Mouse (Mus musculus): Measurements from ENCODE around the gene Emilin2. TPM values are rescaled to one million over a fixed set of nuclear protein-coding genes. Genes with fewer than 3 reads are reported as not detected.

Emilin2 gene
- total RNA-seq, 2 experiments from 2014 or later, result 1.9 to 2.3 TPM

GRCm38 (mm10) chr17:71273901-71274300 is 37.9 kb downstream of the Emilin2 start:
- no peak for DNase-seq (ENCODE audit: low spot score in 2 of 2)
- TF ChIP-seq CTCF (conservative IDR thresholded peaks at IDR 0.05), result no peak
- Histone ChIP-seq H3K27ac (no peak overlapping the region), H3K4me3 (no peak overlapping the region)

DNA sequence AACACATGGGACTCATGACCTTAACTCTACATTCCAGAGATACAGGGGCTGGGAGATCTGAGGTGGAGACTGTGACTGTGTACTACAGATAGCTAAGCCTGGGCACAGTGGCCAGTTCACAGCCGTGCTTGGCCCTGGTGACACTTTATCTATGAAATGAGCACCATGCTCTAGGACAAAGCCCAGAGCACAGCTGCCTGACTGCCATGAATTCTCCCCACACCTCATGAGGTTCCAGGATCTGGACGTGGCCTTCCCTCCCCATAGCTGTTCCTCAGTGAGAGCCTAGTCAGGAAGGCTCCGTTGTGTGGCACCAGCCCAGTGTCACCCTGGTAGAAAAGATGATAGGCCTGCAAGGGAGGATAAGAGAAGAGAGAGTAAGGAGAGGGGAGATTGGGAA is 43.2 kb downstream of the Emilin2 start:
- Histone ChIP-seq H3K4me3 (no peak overlapping the region), H3K27ac (no peak overlapping the region)
- TF ChIP-seq CTCF (conservative IDR thresholded peaks at IDR 0.05), result no peak
- DNase-seq (ENCODE audit: low spot score in 2 of 2), result no peak

- H3K4me3 ChIP-seq, result no peak overlapping the region
- TF ChIP-seq CTCF (conservative IDR thresholded peaks at IDR 0.05), result no peak
- no peak for DNase-seq (ENCODE audit: low spot score in 2 of 2)
- no peak overlapping the region for H3K27ac ChIP-seq
Measured at GRCm38 (mm10) chr17:71268152-71268551, 43.6 kb downstream of the Emilin2 start.

DNA sequence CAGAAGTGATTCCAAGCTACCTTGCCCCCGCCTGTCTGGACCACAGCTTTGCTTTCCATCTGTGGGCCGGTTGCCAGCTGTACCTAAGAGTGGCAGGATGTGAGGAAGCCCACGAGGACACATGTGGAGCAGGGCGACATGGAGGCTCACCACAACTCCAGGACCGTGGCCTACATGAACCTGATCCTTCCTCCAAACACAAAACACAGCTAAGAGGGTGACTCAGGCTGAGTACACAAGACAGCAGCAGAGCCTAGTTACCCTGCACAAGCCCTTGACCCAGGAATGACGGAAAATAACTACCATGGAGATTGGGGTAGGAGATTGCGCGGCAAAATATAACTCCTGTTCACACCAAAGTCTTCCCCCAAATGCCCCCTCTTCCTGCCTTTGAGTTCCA is 44.4 kb downstream of the Emilin2 start:
- no peak for DNase-seq (ENCODE audit: low spot score in 2 of 2)

DNA sequence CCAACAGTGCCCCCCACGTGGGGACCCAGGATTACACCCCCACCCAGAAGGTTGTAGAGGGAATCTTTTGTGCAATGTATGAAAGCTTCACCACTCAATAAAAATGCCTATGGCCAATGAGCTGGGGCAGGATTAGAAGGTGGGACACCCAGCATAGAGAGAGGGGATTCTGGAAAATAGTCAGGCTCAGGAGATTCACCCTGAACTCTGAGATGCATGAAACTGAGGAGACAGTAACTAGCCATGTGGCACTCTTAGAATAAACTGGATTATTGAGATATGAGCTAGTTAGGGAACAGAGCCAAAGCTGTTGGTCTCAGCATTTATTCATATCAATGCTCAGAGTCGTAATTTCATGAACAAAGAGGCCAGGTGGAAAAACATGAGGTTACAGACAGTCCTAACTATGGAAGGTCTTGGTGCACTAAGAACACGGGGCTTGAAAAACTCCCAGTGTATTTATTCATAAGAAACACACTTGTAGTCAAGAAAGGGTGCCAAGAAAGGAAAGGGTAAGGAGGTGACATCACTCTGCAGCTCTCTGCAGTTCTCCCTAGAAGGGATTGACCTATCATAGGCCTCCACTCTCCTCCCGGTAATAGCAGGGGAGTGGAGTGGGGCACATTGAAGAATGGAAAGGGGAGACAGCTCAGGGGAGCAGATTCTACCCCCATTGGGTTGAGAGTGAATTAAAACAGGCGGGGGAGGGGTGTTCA is 46.3 kb downstream of the Emilin2 start:
- TF ChIP-seq CTCF (conservative IDR thresholded peaks at IDR 0.05), result no peak
- Histone ChIP-seq H3K27ac (no peak overlapping the region), H3K4me3 (no peak overlapping the region)
- DNase-seq (ENCODE audit: low spot score in 2 of 2), result no peak

More for the DNA sequence above, 44.4 kb downstream of the Emilin2 start:
- Histone ChIP-seq H3K27ac (no peak overlapping the region), H3K4me3 (no peak overlapping the region)
- TF ChIP-seq CTCF (conservative IDR thresholded peaks at IDR 0.05), result no peak

- TF ChIP-seq CTCF (conservative IDR thresholded peaks at IDR 0.05), result no peak
- H3K4me3 ChIP-seq, result no peak overlapping the region
- H3K27ac ChIP-seq, result no peak overlapping the region
- no peak for DNase-seq (ENCODE audit: low spot score in 2 of 2)
Measured at GRCm38 (mm10) chr17:71264739-71265138, 47.0 kb downstream of the Emilin2 start.

- H3K27ac ChIP-seq, result no peak overlapping the region
- no peak for DNase-seq (ENCODE audit: low spot score in 2 of 2)
- H3K4me3 ChIP-seq, result no peak overlapping the region
- TF ChIP-seq CTCF (conservative IDR thresholded peaks at IDR 0.05), result no peak
Measured at GRCm38 (mm10) chr17:71263136-71263535, 48.6 kb downstream of the Emilin2 start.

- DNase-seq (ENCODE audit: low spot score in 2 of 2), result no peak
- no peak overlapping the region for H3K27ac ChIP-seq
- no peak for TF ChIP-seq CTCF (conservative IDR thresholded peaks at IDR 0.05)
- H3K4me3 ChIP-seq, result no peak overlapping the region
Measured at GRCm38 (mm10) chr17:71260658-71261057, 51.1 kb downstream of the Emilin2 start.

DNA sequence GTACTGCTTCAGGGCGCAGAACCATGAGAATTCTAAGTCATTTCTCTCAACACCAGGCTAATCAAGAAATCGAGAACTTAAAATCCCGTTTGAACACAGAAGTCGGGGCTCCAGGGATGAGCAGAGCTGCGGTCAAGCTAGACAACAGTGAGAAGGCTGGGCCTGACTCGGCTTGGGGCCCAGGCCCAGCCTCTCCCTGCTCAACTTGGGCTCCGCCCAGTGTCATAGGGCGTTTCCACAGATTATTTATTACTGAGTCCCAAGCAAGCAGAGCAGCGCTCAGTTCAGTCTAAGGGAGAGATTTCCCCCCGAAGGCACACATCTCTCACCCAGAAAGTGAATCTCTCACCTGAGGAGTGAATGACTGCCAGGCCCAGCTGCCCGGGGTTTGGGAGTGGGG is 52.1 kb downstream of the Emilin2 start:
- H3K4me3 ChIP-seq, result no peak overlapping the region
- DNase-seq (ENCODE audit: low spot score in 2 of 2), result no peak
- no peak for TF ChIP-seq CTCF (conservative IDR thresholded peaks at IDR 0.05)

GRCm38 (mm10) chr17:71256806-71257536 is 54.8 kb downstream of the Emilin2 start:
- DNase-seq (ENCODE audit: low spot score in 2 of 2), result no peak

More for the DNA sequence above, 52.1 kb downstream of the Emilin2 start:
- no peak overlapping the region for H3K27ac ChIP-seq

DNA sequence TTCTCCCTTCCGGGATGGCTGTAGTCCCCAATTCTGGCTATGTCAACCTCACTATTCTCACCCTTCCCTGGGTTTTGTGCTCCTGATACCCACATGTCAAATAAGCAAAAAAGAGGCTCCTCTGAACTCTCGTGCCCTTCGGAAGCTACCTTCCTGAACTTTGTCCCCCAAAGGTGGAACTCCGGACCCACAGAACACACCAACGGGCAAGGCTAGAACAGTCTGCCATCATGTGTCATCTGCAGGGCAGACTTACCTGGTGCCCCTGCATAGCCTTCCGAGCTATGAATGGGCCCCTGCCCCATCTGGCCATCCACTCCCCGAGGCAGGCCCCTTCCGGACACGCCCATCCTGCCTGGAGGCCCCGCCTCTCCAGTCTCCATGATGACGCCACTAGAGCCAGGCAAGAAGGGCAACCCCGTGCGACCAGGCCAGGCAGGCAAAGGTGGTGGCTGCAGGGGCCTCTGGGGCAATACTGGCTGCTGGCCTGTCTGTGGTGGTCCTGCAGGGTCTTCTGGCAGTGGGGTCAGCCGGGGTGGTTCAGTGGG is 55.6 kb downstream of the Emilin2 start:
- H3K27ac ChIP-seq, result no peak overlapping the region
- no peak overlapping the region for H3K4me3 ChIP-seq
- no peak for DNase-seq (ENCODE audit: low spot score in 2 of 2)
- no peak for TF ChIP-seq CTCF (conservative IDR thresholded peaks at IDR 0.05)

More at GRCm38 (mm10) chr17:71256806-71257536, 54.8 kb downstream of the Emilin2 start:
- H3K4me3 ChIP-seq, result no peak overlapping the region
- no peak overlapping the region for H3K27ac ChIP-seq
- no peak for TF ChIP-seq CTCF (conservative IDR thresholded peaks at IDR 0.05)

DNA sequence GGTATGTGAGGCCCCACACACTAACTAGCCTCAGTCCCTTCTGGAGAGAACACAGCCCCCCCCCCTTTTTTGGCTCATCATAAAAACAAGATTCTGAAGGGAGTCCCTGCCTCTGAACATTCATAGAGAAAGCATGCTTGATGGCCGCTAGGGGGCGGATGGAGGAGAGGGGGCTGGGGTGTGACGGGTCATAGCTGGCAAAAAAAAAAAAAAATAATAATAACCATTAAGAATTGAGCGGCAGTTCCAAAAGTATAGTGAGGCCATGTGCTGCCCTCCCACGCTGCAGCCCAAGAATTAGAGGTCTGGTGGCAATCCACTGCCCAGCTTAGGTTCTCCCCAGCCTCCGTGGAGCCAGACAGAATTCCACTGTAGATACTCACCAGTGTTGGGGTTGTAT is 57.0 kb downstream of the Emilin2 start:
- DNase-seq (ENCODE audit: low spot score in 2 of 2), result no peak

GRCm38 (mm10) chr17:71254106-71254505 is 57.7 kb downstream of the Emilin2 start:
- no peak for DNase-seq (ENCODE audit: low spot score in 2 of 2)
- H3K4me3 ChIP-seq, result no peak overlapping the region
- no peak for TF ChIP-seq CTCF (conservative IDR thresholded peaks at IDR 0.05)
- no peak overlapping the region for H3K27ac ChIP-seq

More for the DNA sequence above, 57.0 kb downstream of the Emilin2 start:
- no peak overlapping the region for H3K4me3 ChIP-seq
- no peak overlapping the region for H3K27ac ChIP-seq
- peak; percentile 72 for TF ChIP-seq CTCF (conservative IDR thresholded peaks at IDR 0.05)

All from layer of hippocampus, adult 2 months (tissue).